Mouse (Mus musculus) thymus, postnatal 0 days (tissue): Measurements from ENCODE around the gene E130309D02Rik. TPM values are rescaled to one million over a fixed set of nuclear protein-coding genes. Genes with fewer than 3 reads are reported as not detected.

Experiments used
- DNase-seq: peaks from one replicate; pipeline ENCODE4 v3.0.0-alpha.2; 2015; ENCODE audit warnings: low spot score
- polyA plus RNA-seq: library from polyadenylated mRNA; unstranded; fragments of >200 nt; fragmentation: Nextera tagmentation; extraction: Ambion mirVana; gene quantifications from 2 replicates; pipeline ENCODE4 v1.2.1, GENCODE M21; 2015

E130309D02Rik gene
- polyA plus RNA-seq, 1 experiment from 2014 or later = 47.8 TPM

GRCm38 (mm10) chr5:143269363-143270150 lies 45.6 kb downstream of the E130309D02Rik start, which contains the start of gene Zfp316:
TSS of gene Zfp316 (minus strand) at chr5:143270022.
- DNase-seq = peak; percentile 38

GRCm38 (mm10) chr5:143268985-143269362 lies 46.2 kb downstream of the E130309D02Rik start:
- no peak for DNase-seq

GRCm38 (mm10) chr5:143266794-143267193 lies 48.4 kb downstream of the E130309D02Rik start:
- no peak for DNase-seq

GRCm38 (mm10) chr5:143265409-143265808 lies 49.8 kb downstream of the E130309D02Rik start:
- no peak for DNase-seq

- no peak for DNase-seq
Observed at GRCm38 (mm10) chr5:143264689-143265088, 50.5 kb downstream of the E130309D02Rik start.

GRCm38 (mm10) chr5:143261636-143262035 lies 53.5 kb downstream of the E130309D02Rik start:
- DNase-seq = no peak

- no peak for DNase-seq
Observed at GRCm38 (mm10) chr5:143255802-143256201, 59.4 kb downstream of the E130309D02Rik start.

- DNase-seq = no peak
Observed at GRCm38 (mm10) chr5:143255131-143255519, 60.0 kb downstream of the E130309D02Rik start.

- no peak for DNase-seq
Observed at GRCm38 (mm10) chr5:143254487-143255130, 60.6 kb downstream of the E130309D02Rik start.

GRCm38 (mm10) chr5:143253881-143254486 lies 61.2 kb downstream of the E130309D02Rik start:
- no peak for DNase-seq

GRCm38 (mm10) chr5:143253186-143253880 lies 61.8 kb downstream of the E130309D02Rik start:
- DNase-seq = no peak

GRCm38 (mm10) chr5:143252791-143253185 lies 62.4 kb downstream of the E130309D02Rik start:
- DNase-seq = no peak

GRCm38 (mm10) chr5:143252039-143252438 lies 63.1 kb downstream of the E130309D02Rik start:
- no peak for DNase-seq

Other genes with a start within 250 kb of the E130309D02Rik start
- 13.1 and 13.5 TPM in 2 replicates for gene Rnf216, start 202.4 kb downstream of the E130309D02Rik start, polyA plus RNA-seq
- 0.03 TPM in 1 of 2 replicates, not detected in the other for gene Olfr718-ps1, start 167.8 kb downstream of the E130309D02Rik start, polyA plus RNA-seq
- gene Rbak, start 134.6 kb downstream of the E130309D02Rik start, polyA plus RNA-seq = 8.2 and 9.1 TPM in 2 replicates
- gene Spdye4b, start 134.3 kb downstream of the E130309D02Rik start, polyA plus RNA-seq = 0.08 TPM in 1 of 2 replicates, not detected in the other
- not detected in 2 replicates for gene Spdye4a, start 88.5 kb downstream of the E130309D02Rik start, polyA plus RNA-seq
- gene Zfp12, start 80.2 kb downstream of the E130309D02Rik start, polyA plus RNA-seq = 7.9 and 8.1 TPM in 2 replicates
- gene Zfp316, start 45.3 kb downstream of the E130309D02Rik start, polyA plus RNA-seq = 0.75 and 0.78 TPM in 2 replicates
- 0.04 and 0.08 TPM in 2 replicates for gene Zfp853, start 21.7 kb downstream of the E130309D02Rik start, polyA plus RNA-seq
- 88.6 and 97.2 TPM in 2 replicates for gene Zdhhc4, start 13.9 kb upstream of the E130309D02Rik start, polyA plus RNA-seq
- gene Grid2ip, start 42.0 kb upstream of the E130309D02Rik start, polyA plus RNA-seq = 0.05 TPM in 1 of 2 replicates, not detected in the other
- 96.9 and 106 TPM in 2 replicates for gene Kdelr2, start 88.5 kb upstream of the E130309D02Rik start, polyA plus RNA-seq
- 4.5 and 4.7 TPM in 2 replicates for gene Daglb, start 149.2 kb upstream of the E130309D02Rik start, polyA plus RNA-seq
- gene Rac1, start 212.7 kb upstream of the E130309D02Rik start, polyA plus RNA-seq = 419 and 434 TPM in 2 replicates